Mouse (Mus musculus) E14TG2a.4 (cell line): Measurements from ENCODE around the gene Trim69.

Source experiments
- CTCF ChIP-seq: conservative IDR thresholded peaks from 2 replicates; pipeline ENCODE4 v1.5.1; 2014; ENCODE audit warnings: low read length
- NANOG ChIP-seq: IDR thresholded peaks from 2 replicates; pipeline ENCODE4 v1.6.1; 2014; ENCODE audit warnings: borderline replicate concordance, low read length, mixed read lengths

DNA sequence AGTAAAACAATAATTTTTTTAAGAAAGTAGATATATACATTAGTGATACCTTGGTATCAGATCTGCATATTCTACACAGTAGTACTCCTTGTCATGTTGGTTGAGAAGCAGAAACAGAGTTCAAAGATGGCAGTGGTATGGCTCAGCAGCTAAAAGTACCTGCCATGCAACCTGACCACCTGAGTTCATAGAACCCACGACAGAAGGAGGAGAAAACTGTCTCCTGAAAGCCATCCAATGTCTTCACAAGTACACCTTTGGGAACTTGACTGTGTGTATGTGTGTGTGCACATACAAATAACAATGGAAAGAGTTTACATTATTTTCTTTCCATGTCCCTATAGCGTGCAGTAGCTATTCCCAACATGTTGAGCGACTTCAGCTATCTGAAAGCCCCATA is 10.8 kb upstream of the Trim69 start:
- TF ChIP-seq CTCF (no peak), NANOG (no peak)
